In the genomic region with DNA sequence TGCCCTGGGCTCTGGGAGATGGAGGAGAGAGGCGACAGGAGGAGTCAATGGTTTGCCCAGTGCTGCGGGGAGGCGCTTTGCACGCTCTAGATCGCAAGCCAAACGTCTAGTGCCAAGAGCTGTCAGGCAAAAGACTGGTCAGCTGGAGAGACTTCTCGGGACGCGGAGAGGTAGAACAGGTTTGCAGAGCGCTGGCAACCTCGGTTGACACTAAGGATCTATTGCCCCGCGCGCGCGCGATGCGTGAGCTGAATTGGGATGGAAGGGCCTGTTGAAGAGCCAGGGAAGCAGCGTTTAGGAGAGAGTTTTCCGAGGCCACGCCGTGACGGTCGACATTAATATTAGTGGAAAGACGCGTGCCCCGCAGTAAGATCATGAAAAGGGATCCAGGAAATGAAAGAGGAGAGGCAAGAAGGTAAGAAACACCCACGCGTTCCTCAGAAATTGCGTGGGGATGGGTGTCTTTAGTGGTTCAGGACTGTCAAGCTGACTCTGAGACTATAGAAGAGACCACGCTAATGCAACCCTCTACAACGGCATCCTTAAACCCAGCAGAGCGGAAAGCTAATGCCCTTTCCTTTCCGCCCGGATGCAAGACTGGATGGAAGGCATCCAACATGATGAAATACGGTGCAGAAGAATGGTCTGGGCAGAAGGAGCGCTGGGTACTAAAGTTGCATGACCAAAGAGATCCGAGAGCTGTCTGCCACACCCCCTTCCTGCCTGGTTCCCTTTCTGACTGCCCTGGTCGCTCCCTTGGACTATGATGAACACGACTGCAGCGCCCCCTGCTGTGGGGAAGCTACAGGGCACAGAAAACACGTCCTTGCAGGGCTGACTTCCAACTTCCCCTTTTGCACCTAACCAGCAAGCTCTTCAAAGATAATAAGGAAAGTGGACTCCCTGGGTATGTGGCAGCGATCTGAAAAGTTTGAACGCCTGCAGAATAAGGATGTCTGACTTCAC, we compare ENCODE assay signal across 8 mouse cellular contexts. TPM values are rescaled to one million over a fixed set of nuclear protein-coding genes. Genes with fewer than 3 reads are reported as not detected.
DNase-seq lines count a peak whose midpoint lies in the region; ATAC-seq and TF ChIP-seq lines count a peak whose summit lies in the region.

No protein-coding gene starts in this region.

- no peaks in the 10 kb centered on the region for H3K9me3 ChIP-seq in heart, embryonic 15.5 days (replicated peaks)
- H3K9me3 ChIP-seq in liver, embryonic 14.5 days (ENCODE audit: control insufficient read depth, low read length), result no peaks in the 10 kb centered on the region
- H3K9me3 ChIP-seq in neural tube, embryonic 11.5 days (ENCODE audit: control insufficient read depth, low read length), result no peaks in the 10 kb centered on the region
- no peaks in the 10 kb centered on the region for H3K9me3 ChIP-seq in stomach, postnatal 0 days (ENCODE audit: control insufficient read depth, low read length)

- no peaks in the 10 kb centered on the region for H3K27me3 ChIP-seq in heart, embryonic 15.5 days
- H3K27me3 ChIP-seq in liver, embryonic 14.5 days (ENCODE audit: control insufficient read depth, insufficient read depth, low read length), result peaks cover 4% of the 10 kb centered on the region
- H3K27me3 ChIP-seq in neural tube, embryonic 11.5 days (ENCODE audit: control insufficient read depth, insufficient read depth, low read length), result no peaks in the 10 kb centered on the region
- H3K27me3 ChIP-seq in stomach, postnatal 0 days (ENCODE audit: control insufficient read depth, insufficient read depth, low read length), result no peaks in the 10 kb centered on the region

- DNase-seq in c-Kit-negative CD71-positive TER-119-positive erythroid progenitor cells, embryonic 14.5 days (ENCODE audit: low read depth, low spot score), result peak; percentile 44
- DNase-seq in fibroblast of lung, adult 2 months (ENCODE audit: low read depth), result peak; percentile 75
- peak; percentile 93 to 97 for DNase-seq in kidney, postnatal 25 days
- DNase-seq in liver, embryonic 14.5 days (ENCODE audit: low read depth in 3 of 3, low spot score in 3 of 3), result peak; percentile 77 to 82 (median 78)
- peak; percentile 95 for DNase-seq in neural tube, embryonic 11.5 days (ENCODE audit: low spot score)
- peak; percentile 97 for DNase-seq in stomach, postnatal 0 days (ENCODE audit: low spot score)

- no peaks in the 10 kb centered on the region for H3K36me3 ChIP-seq in heart, embryonic 15.5 days
- H3K36me3 ChIP-seq in liver, embryonic 14.5 days (replicated peaks; ENCODE audit: control insufficient read depth, insufficient read depth, low read depth), result no peaks in the 10 kb centered on the region
- no peaks in the 10 kb centered on the region for H3K36me3 ChIP-seq in neural tube, embryonic 11.5 days (ENCODE audit: control insufficient read depth, insufficient read depth, low read length)
- H3K36me3 ChIP-seq in stomach, postnatal 0 days (ENCODE audit: control insufficient read depth, insufficient read depth, low read length), result no peaks in the 10 kb centered on the region

- peaks cover 19% of the 10 kb centered on the region for H3K4me1 ChIP-seq in heart, embryonic 15.5 days (replicated peaks)
- peaks cover 3 to 6% of the 10 kb centered on the region in 2 experiments; a peak in 3 of 4 replicates for H3K4me1 ChIP-seq in liver, embryonic 14.5 days (replicated peaks; ENCODE audit: control insufficient read depth in 2 of 2, insufficient read depth in 2 of 2, low read length in 1 of 2)
- 0 out of 2 replicates have a peak, but pooled peaks cover 6% of the 10 kb centered on the region for H3K4me1 ChIP-seq in neural tube, embryonic 11.5 days (ENCODE audit: control insufficient read depth, insufficient read depth, low read length)
- H3K4me1 ChIP-seq in stomach, postnatal 0 days (replicated peaks; ENCODE audit: control insufficient read depth, insufficient read depth), result no peaks in the 10 kb centered on the region

- no peak for TF ChIP-seq EP300 in liver, embryonic 14.5 days (IDR thresholded peaks at IDR 0.05; ENCODE audit: low read depth)
- TF ChIP-seq EP300 in stomach, postnatal 0 days (optimal IDR thresholded peaks at IDR 0.05), result peak; percentile 29

- TF ChIP-seq CTCF in liver, embryonic 14.5 days (IDR thresholded peaks at IDR 0.05; ENCODE audit: low read depth), result peak; percentile 97
- TF ChIP-seq CTCF in stomach, postnatal 0 days (IDR thresholded peaks at IDR 0.05; ENCODE audit: low read depth), result peak; percentile 98

- peak overlapping the region; percentile 92 for H3K4me3 ChIP-seq in heart, embryonic 15.5 days
- peak overlapping the region; percentile 72 to 79 for H3K4me3 ChIP-seq in liver, embryonic 14.5 days (ENCODE audit: insufficient read depth in 1 of 2, low read depth in 2 of 2, low read length in 2 of 2)
- H3K4me3 ChIP-seq in neural tube, embryonic 11.5 days (ENCODE audit: low read depth, low read length), result peak overlapping the region; percentile 53
- H3K4me3 ChIP-seq in stomach, postnatal 0 days (ENCODE audit: low read depth, low read length), result peak overlapping the region; percentile 82

- H3K27ac ChIP-seq in heart, embryonic 15.5 days, result peak overlapping the region; percentile 83
- H3K27ac ChIP-seq in liver, embryonic 14.5 days, result no peak overlapping the region
- peak overlapping the region; percentile 56; the same call in 1 of the 2 replicates for H3K27ac ChIP-seq in neural tube, embryonic 11.5 days (ENCODE audit: low read depth, low read length)
- H3K27ac ChIP-seq in stomach, postnatal 0 days (replicated peaks), result peak overlapping the region; percentile 88

- H3K4me2 ChIP-seq in heart, embryonic 15.5 days, result peak overlapping the region; percentile 77
- H3K4me2 ChIP-seq in liver, embryonic 14.5 days (ENCODE audit: low read depth), result peak overlapping the region; percentile 99
- H3K4me2 ChIP-seq in neural tube, embryonic 11.5 days (ENCODE audit: low read depth), result peak overlapping the region; percentile 83
- peak overlapping the region; percentile 93 for H3K4me2 ChIP-seq in stomach, postnatal 0 days (replicated peaks; ENCODE audit: low read depth)

- WGBS in heart, embryonic 15.5 days, result under 1% methylated on average over 44 of the region's 44 CpGs
- WGBS in liver, embryonic 14.5 days (ENCODE audit: insufficient replicate concordance), result 0% methylated on average over 44 of the region's 44 CpGs
- under 1% methylated on average over 44 of the region's 44 CpGs for WGBS in neural tube, embryonic 11.5 days
- under 1% methylated on average over 43 of the region's 44 CpGs for WGBS in stomach, postnatal 0 days

- H3K9ac ChIP-seq in heart, embryonic 15.5 days, result peak overlapping the region; percentile 76
- no peak overlapping the region for H3K9ac ChIP-seq in liver, embryonic 14.5 days (replicated peaks)
- H3K9ac ChIP-seq in neural tube, embryonic 11.5 days (ENCODE audit: low read length), result peak overlapping the region; percentile 15; the same call in 1 of the 2 replicates
- H3K9ac ChIP-seq in stomach, postnatal 0 days (ENCODE audit: low read length), result peak overlapping the region; percentile 71

- ATAC-seq in CD4-positive, CD25-positive, alpha-beta regulatory T cell, adult 4 months, result peak; percentile 62
- ATAC-seq in heart, embryonic 15.5 days (replicated peaks; ENCODE audit: insufficient number of reproducible peaks, insufficient read depth, low FRiP score, low read depth), result peak; percentile 68
- ATAC-seq in liver, embryonic 14.5 days (ENCODE audit: insufficient read depth), result peak; percentile 68
- ATAC-seq in neural tube, embryonic 11.5 days (ENCODE audit: insufficient read depth, low FRiP score, low TSS enrichment), result peak; percentile 81
- peak; percentile 86 for ATAC-seq in stomach, postnatal 0 days (ENCODE audit: low FRiP score, low TSS enrichment)

RNA-seq across cellular contexts. Expression of a gene that starts 0.7 kb away (rescaled TPM):
- polyA plus RNA-seq in CD4-positive, CD25-positive, alpha-beta regulatory T cell, adult 4 months (2017; shearing (Covaris generic)), result under 1 TPM in 1 of 2 experiments, not detected in 1; 0.39 TPM
- polyA plus RNA-seq in heart, embryonic 15.5 days (2015; fragmentation: Nextera tagmentation; extraction: Ambion mirVana), result 3.3 and 4.1 TPM in 2 replicates
- polyA plus RNA-seq in liver, embryonic 14.5 days (2012; rRNA removed), result 0.32 and 0.44 TPM in 2 replicates
- 0.33 and 0.42 TPM in 2 replicates for polyA plus RNA-seq in liver, embryonic 14.5 days (2014; fragmentation: Nextera tagmentation; extraction: Ambion mirVana)
- 4.7 and 6.2 TPM in 2 replicates for polyA plus RNA-seq in neural tube, embryonic 11.5 days (2014; fragmentation: Nextera tagmentation; extraction: Ambion mirVana)
- polyA plus RNA-seq in stomach, postnatal 0 days (2015; fragmentation: Nextera tagmentation; extraction: Ambion mirVana), result 5.7 and 5.8 TPM in 2 replicates

Comparison
In these comparisons a context has a peak if more than half of its experiments do, and no peak if none do; other contexts are left out.
1. DNase-seq: peak in every context shown above with its lines; median percentile 97 in stomach, postnatal 0 days; 95 in kidney, postnatal 25 days; 95 in neural tube, embryonic 11.5 days; 78 in liver, embryonic 14.5 days; 75 in fibroblast of lung, adult 2 months; 44 in c-Kit-negative CD71-positive TER-119-positive erythroid progenitor cells, embryonic 14.5 days.